ENCODE assay signal across 34 mouse cellular contexts in genomic region chr10:121655907-121656306, GRCm38 (mm10). TPM values are rescaled to one million over a fixed set of nuclear protein-coding genes. Genes with fewer than 3 reads are reported as not detected.
DNase-seq lines count a peak whose midpoint lies in the region; ATAC-seq lines count a peak whose summit lies in the region.
"Had no signal": no experiment of that assay in that cellular context is flagged by ENCODE, and none has a peak within 500 bp of the region (broad histone marks: within the 10 kb centered on the region; RNA-seq: fewer than 3 reads in every experiment).

No protein-coding gene starts in this region.

- H3K36me3 ChIP-seq in forebrain, embryonic 14.5 days (ENCODE audit: control insufficient read depth, insufficient read depth, low read length), result no peaks in the 10 kb centered on the region
- H3K36me3 ChIP-seq in forebrain, embryonic 12.5 days (replicated peaks), result no peaks in the 10 kb centered on the region
- H3K36me3 ChIP-seq: embryonic facial prominence, embryonic 10.5 days; embryonic facial prominence, embryonic 13.5 days; forebrain, embryonic 10.5 days; G1E; hindbrain, embryonic 12.5 days; hindbrain, embryonic 15.5 days had no signal

- no peaks in the 10 kb centered on the region for H3K27me3 ChIP-seq in forebrain, embryonic 14.5 days (replicated peaks; ENCODE audit: control insufficient read depth, insufficient read depth, low read length)
- H3K27me3 ChIP-seq in forebrain, embryonic 12.5 days, result no peaks in the 10 kb centered on the region
- H3K27me3 ChIP-seq: CH12.LX; embryonic facial prominence, embryonic 13.5 days; hindbrain, embryonic 12.5 days; hindbrain, embryonic 15.5 days had no signal

- peak; percentile 62 for DNase-seq in forebrain, embryonic 14.5 days (ENCODE audit: low spot score)
- peak; percentile 47 for DNase-seq in layer of hippocampus, adult 11-12 months (ENCODE audit: low spot score)
- DNase-seq in layer of hippocampus, postnatal 36 days, result no peak
- peak; percentile 26 to 54 for DNase-seq in layer of hippocampus, adult 8-10 months (ENCODE audit: low spot score in 2 of 2)
- DNase-seq in telencephalon, adult 2 months (ENCODE audit: low read depth, low spot score), result peak; percentile 31
- no peak for DNase-seq in retina, embryonic 14.5 days (ENCODE audit: low spot score)
- no peak for DNase-seq in thymus, adult 18-20 months
- DNase-seq: adrenal gland, postnatal 10 days; adrenal gland, postnatal 36 days; cerebellum, adult 11-12 months; cerebellum, adult 8-10 months; cerebellum, postnatal 10 days; cerebellum, postnatal 36 days; embryo, embryonic 11 days; gastrocnemius, postnatal 14 days; heart, adult 11 months had no signal

- H3K27ac ChIP-seq in forebrain, embryonic 14.5 days (ENCODE audit: low read depth, low read length), result no peak overlapping the region
- H3K27ac ChIP-seq in forebrain, embryonic 12.5 days, result no peak overlapping the region
- H3K27ac ChIP-seq: embryonic facial prominence, embryonic 10.5 days; embryonic facial prominence, embryonic 13.5 days; forebrain, embryonic 10.5 days; hindbrain, embryonic 12.5 days; hindbrain, embryonic 15.5 days had no signal

- WGBS in forebrain, embryonic 14.5 days, result 59% methylated on average over 4 of the region's 4 CpGs
- WGBS in forebrain, embryonic 12.5 days, result 85% methylated on average over 4 of the region's 4 CpGs

- no peak overlapping the region for H3K4me3 ChIP-seq in forebrain, embryonic 14.5 days (ENCODE audit: low read depth, low read length)
- no peak overlapping the region for H3K4me3 ChIP-seq in forebrain, embryonic 12.5 days (replicated peaks)
- H3K4me3 ChIP-seq: embryonic facial prominence, embryonic 10.5 days; embryonic facial prominence, embryonic 13.5 days; forebrain, embryonic 10.5 days; hindbrain, embryonic 12.5 days; hindbrain, embryonic 15.5 days had no signal

- 0 out of 2 replicates have a peak, but pooled peaks have one; percentile 32 for ATAC-seq in forebrain, embryonic 14.5 days
- no peak for ATAC-seq in forebrain, embryonic 12.5 days (ENCODE audit: low FRiP score)
- ATAC-seq: Patski had no signal

- no peak overlapping the region for H3K9ac ChIP-seq in forebrain, embryonic 14.5 days (ENCODE audit: low read length)
- H3K9ac ChIP-seq in forebrain, embryonic 12.5 days, result no peak overlapping the region
- H3K9ac ChIP-seq: embryonic facial prominence, embryonic 13.5 days; hindbrain, embryonic 12.5 days; hindbrain, embryonic 15.5 days had no signal

- no peaks in the 10 kb centered on the region for H3K9me3 ChIP-seq in forebrain, embryonic 14.5 days (replicated peaks; ENCODE audit: control insufficient read depth, low read length)
- no peaks in the 10 kb centered on the region for H3K9me3 ChIP-seq in forebrain, embryonic 12.5 days
- H3K9me3 ChIP-seq: embryonic facial prominence, embryonic 10.5 days; embryonic facial prominence, embryonic 13.5 days; forebrain, embryonic 10.5 days; G1E; hindbrain, embryonic 12.5 days; hindbrain, embryonic 15.5 days had no signal

- no peaks in the 10 kb centered on the region for H3K4me1 ChIP-seq in forebrain, embryonic 14.5 days (ENCODE audit: control insufficient read depth, insufficient read depth, low read length)
- H3K4me1 ChIP-seq in forebrain, embryonic 12.5 days, result no peaks in the 10 kb centered on the region
- H3K4me1 ChIP-seq: embryonic facial prominence, embryonic 10.5 days; embryonic facial prominence, embryonic 13.5 days; forebrain, embryonic 10.5 days; hindbrain, embryonic 12.5 days; hindbrain, embryonic 15.5 days had no signal

- no peak overlapping the region for H3K4me2 ChIP-seq in forebrain, embryonic 14.5 days (ENCODE audit: low read length)
- no peak overlapping the region for H3K4me2 ChIP-seq in forebrain, embryonic 12.5 days
- H3K4me2 ChIP-seq: embryonic facial prominence, embryonic 13.5 days; heart, embryonic 11.5 days; hindbrain, embryonic 12.5 days; hindbrain, embryonic 15.5 days had no signal

RNA-seq across cellular contexts. Expression of gene D930020B18Rik, which starts 14.5 kb away (rescaled TPM):
- 0.18 and 0.26 TPM in 2 replicates for polyA plus RNA-seq in forebrain, embryonic 14.5 days (2014; fragmentation: Nextera tagmentation; extraction: Ambion mirVana)
- polyA plus RNA-seq in forebrain, embryonic 12.5 days (2016; fragmentation: Nextera tagmentation; extraction: Ambion mirVana), result 0.63 and 1.3 TPM in 2 replicates
- total RNA-seq in layer of hippocampus, postnatal 36 days (2021), result under 1 TPM; 0.32 to 0.48 TPM
- total RNA-seq in layer of hippocampus, adult 8-10 months (2022), result 1 to 10 TPM in 1 of 4 experiments, under 1 TPM in 3; 0.20 to 1.6 (median 0.34) TPM
- total RNA-seq: adrenal gland, adult 18-20 months; adrenal gland, postnatal 10 days; adrenal gland, postnatal 36 days; CH12.LX; gastrocnemius, adult 18-20 months; gastrocnemius, postnatal 14 days; gastrocnemius, postnatal 4 days; heart, adult 8-10 months; heart, postnatal 25 days; hematopoietic stem cell, adult 5-6 weeks had no signal
- polyA plus RNA-seq: G1E; heart, embryonic 11.5 days; heart, embryonic 14.5 days; heart, postnatal 0 days; Patski had no signal

RNA-seq across cellular contexts. Expression of gene Xpot, which starts 29.8 kb away (rescaled TPM):
- 29.5 and 38.1 TPM in 2 replicates for polyA plus RNA-seq in forebrain, embryonic 14.5 days (2014; fragmentation: Nextera tagmentation; extraction: Ambion mirVana)
- polyA plus RNA-seq in forebrain, embryonic 12.5 days (2016; fragmentation: Nextera tagmentation; extraction: Ambion mirVana), result 59.0 and 63.1 TPM in 2 replicates
- 10 to 100 TPM; 65.7 to 73.6 TPM for total RNA-seq in layer of hippocampus, postnatal 36 days (2021)
- total RNA-seq in layer of hippocampus, adult 8-10 months (2022), result 10 to 100 TPM; 62.6 to 77.1 (median 71.6) TPM

Comparison
In these comparisons a context has a peak if more than half of its experiments do, and no peak if none do; other contexts are left out.
1. DNase-seq: peak in forebrain, embryonic 14.5 days (single experiment), layer of hippocampus, adult 11-12 months (single experiment), layer of hippocampus, adult 8-10 months (2 of 2) and telencephalon, adult 2 months (single experiment); none in layer of hippocampus, postnatal 36 days (0 of 2), retina, embryonic 14.5 days (single experiment) and thymus, adult 18-20 months (0 of 2).